8 mouse cellular contexts compared by ENCODE assay signal in genomic region chr4:107828727-107829218, GRCm38 (mm10). TPM values are rescaled to one million over a fixed set of nuclear protein-coding genes. Genes with fewer than 3 reads are reported as not detected.
DNase-seq lines count a peak whose midpoint lies in the region; ATAC-seq lines count a peak whose summit lies in the region.
"Had no signal": no experiment of that assay in that cellular context is flagged by ENCODE, and none has a peak within 500 bp of the region (broad histone marks: within the 10 kb centered on the region; RNA-seq: fewer than 3 reads in every experiment).

No protein-coding gene starts in this region.

- no peaks in the 10 kb centered on the region for H3K36me3 ChIP-seq in neural tube, embryonic 11.5 days (ENCODE audit: control insufficient read depth, insufficient read depth, low read length)
- H3K36me3 ChIP-seq in forebrain, embryonic 12.5 days (replicated peaks), result 0 out of 2 replicates have a peak, but pooled peaks cover 2% of the 10 kb centered on the region
- H3K36me3 ChIP-seq: heart, embryonic 15.5 days had no signal

- peak overlapping the region; percentile 28; the same call in 1 of the 2 replicates for H3K9ac ChIP-seq in neural tube, embryonic 11.5 days (ENCODE audit: low read length)
- peak overlapping the region; percentile 30 for H3K9ac ChIP-seq in forebrain, embryonic 12.5 days
- H3K9ac ChIP-seq: heart, embryonic 15.5 days had no signal

- H3K9me3 ChIP-seq in neural tube, embryonic 11.5 days (ENCODE audit: control insufficient read depth, low read length), result no peaks in the 10 kb centered on the region
- no peaks in the 10 kb centered on the region for H3K9me3 ChIP-seq in forebrain, embryonic 12.5 days
- H3K9me3 ChIP-seq: heart, embryonic 15.5 days had no signal

- 5% methylated on average over 10 of the region's 10 CpGs for WGBS in neural tube, embryonic 11.5 days
- 16% methylated on average over 10 of the region's 10 CpGs for WGBS in forebrain, embryonic 12.5 days

- peak overlapping the region; percentile 72 for H3K27ac ChIP-seq in neural tube, embryonic 11.5 days (ENCODE audit: low read depth, low read length)
- peak overlapping the region; percentile 89 for H3K27ac ChIP-seq in forebrain, embryonic 12.5 days
- H3K27ac ChIP-seq: heart, embryonic 15.5 days had no signal

- H3K4me3 ChIP-seq in neural tube, embryonic 11.5 days (ENCODE audit: low read depth, low read length), result no peak overlapping the region
- no peak overlapping the region for H3K4me3 ChIP-seq in forebrain, embryonic 12.5 days (replicated peaks)
- H3K4me3 ChIP-seq: heart, embryonic 15.5 days had no signal

- H3K4me2 ChIP-seq in neural tube, embryonic 11.5 days (ENCODE audit: low read depth), result no peak overlapping the region
- peak overlapping the region; percentile 41 for H3K4me2 ChIP-seq in forebrain, embryonic 12.5 days
- H3K4me2 ChIP-seq: heart, embryonic 15.5 days had no signal

- peak; percentile 71 for ATAC-seq in neural tube, embryonic 11.5 days (ENCODE audit: insufficient read depth, low FRiP score, low TSS enrichment)
- peak; percentile 66 for ATAC-seq in forebrain, embryonic 12.5 days (ENCODE audit: low FRiP score)

- H3K4me1 ChIP-seq in neural tube, embryonic 11.5 days (ENCODE audit: control insufficient read depth, insufficient read depth, low read length), result peaks cover 77% of the 10 kb centered on the region
- peaks cover 100% of the 10 kb centered on the region for H3K4me1 ChIP-seq in forebrain, embryonic 12.5 days
- H3K4me1 ChIP-seq: heart, embryonic 15.5 days had no signal

- no peaks in the 10 kb centered on the region for H3K27me3 ChIP-seq in neural tube, embryonic 11.5 days (ENCODE audit: control insufficient read depth, insufficient read depth, low read length)
- H3K27me3 ChIP-seq in forebrain, embryonic 12.5 days, result no peaks in the 10 kb centered on the region

- DNase-seq in neural tube, embryonic 11.5 days (ENCODE audit: low spot score), result peak; percentile 60
- DNase-seq in neural tube, embryonic 10.5 days (ENCODE audit: extremely low spot score, low spot score), result no peak
- DNase-seq in layer of hippocampus, postnatal 36 days, result peak; percentile 50 to 63
- DNase-seq in retina, embryonic 14.5 days (ENCODE audit: low spot score), result peak; percentile 54
- no peak for DNase-seq in urinary bladder, adult 18-20 months (ENCODE audit: low spot score in 2 of 2)
- DNase-seq in c-Kit-positive CD71-positive TER-119-positive erythroid progenitor cells, embryonic 14.5 days (ENCODE audit: low spot score), result no peak

RNA-seq across cellular contexts. Expression of gene Lrp8, which starts 26.7 kb away (rescaled TPM):
- polyA plus RNA-seq in neural tube, embryonic 11.5 days (2014; fragmentation: Nextera tagmentation; extraction: Ambion mirVana), result 25.6 and 27.6 TPM in 2 replicates
- polyA plus RNA-seq in forebrain, embryonic 12.5 days (2016; fragmentation: Nextera tagmentation; extraction: Ambion mirVana), result 43.3 and 48.3 TPM in 2 replicates
- total RNA-seq in layer of hippocampus, postnatal 36 days (2021), result 10 to 100 TPM; 91.7 to 95.3 TPM

RNA-seq across cellular contexts. Expression of gene Magoh, which starts 50.8 kb away (rescaled TPM):
- 195 and 208 TPM in 2 replicates for polyA plus RNA-seq in neural tube, embryonic 11.5 days (2014; fragmentation: Nextera tagmentation; extraction: Ambion mirVana)
- 232 and 233 TPM in 2 replicates for polyA plus RNA-seq in forebrain, embryonic 12.5 days (2016; fragmentation: Nextera tagmentation; extraction: Ambion mirVana)
- total RNA-seq in layer of hippocampus, postnatal 36 days (2021), result 10 to 100 TPM; 39.2 to 47.4 TPM

Comparison
In these comparisons a context has a peak if more than half of its experiments do, and no peak if none do; other contexts are left out.
1. DNase-seq: peak in neural tube, embryonic 11.5 days (single experiment), layer of hippocampus, postnatal 36 days (2 of 2) and retina, embryonic 14.5 days (single experiment); none in neural tube, embryonic 10.5 days (single experiment), urinary bladder, adult 18-20 months (0 of 2) and c-Kit-positive CD71-positive TER-119-positive erythroid progenitor cells, embryonic 14.5 days (single experiment).